Mouse (Mus musculus): ENCODE results near the gene Mief2.

- no peak for TF ChIP-seq POLR2A (IDR thresholded peaks at IDR 0.05; ENCODE audit: low read depth, low read length)
- TF ChIP-seq CTCF (IDR thresholded peaks at IDR 0.05; ENCODE audit: extremely low read depth, insufficient read depth, insufficient read length, insufficient replicate concordance), result no peak
These were observed 41.1 kb downstream of the Mief2 start for GRCm38 (mm10) chr11:60769322-60769721.
